Mouse (Mus musculus) thymus, adult 18-20 months (tissue): Measurements from ENCODE around the gene Ccdc58.
"Not testable (repeated sequence)": the region's sequence is repeated elsewhere in the genome, so short reads cannot be mapped to it uniquely, and the experiment has no call there.

ENCODE experiments used
- DNase-seq, 2 experiments: peaks; one replicate each; pipeline ENCODE4 v3.0.0; 2022; ENCODE audit warnings: mixed read lengths in 2 of 2

Gene Ccdc58

DNA sequence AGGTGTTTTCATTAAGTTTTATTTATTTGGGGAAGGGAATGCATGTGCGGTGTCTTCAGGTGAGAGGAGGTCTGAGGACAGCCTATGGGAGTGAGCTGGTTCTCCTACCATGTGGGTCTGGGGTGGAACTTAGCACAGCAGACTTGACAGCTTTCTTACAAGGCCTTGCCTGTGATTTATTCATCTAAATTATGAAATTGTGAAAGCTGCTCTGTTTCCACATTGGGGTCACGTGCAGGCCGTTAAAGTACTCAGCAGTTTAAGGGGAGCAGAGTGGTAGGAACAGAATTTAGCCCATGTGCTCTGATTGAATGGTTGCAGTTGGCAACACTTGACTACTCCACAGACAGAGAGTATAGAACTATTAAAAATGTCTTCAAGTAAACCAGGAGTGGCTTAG is 8.4 kb downstream of the Ccdc58 start:
- DNase-seq, result no peak

DNA sequence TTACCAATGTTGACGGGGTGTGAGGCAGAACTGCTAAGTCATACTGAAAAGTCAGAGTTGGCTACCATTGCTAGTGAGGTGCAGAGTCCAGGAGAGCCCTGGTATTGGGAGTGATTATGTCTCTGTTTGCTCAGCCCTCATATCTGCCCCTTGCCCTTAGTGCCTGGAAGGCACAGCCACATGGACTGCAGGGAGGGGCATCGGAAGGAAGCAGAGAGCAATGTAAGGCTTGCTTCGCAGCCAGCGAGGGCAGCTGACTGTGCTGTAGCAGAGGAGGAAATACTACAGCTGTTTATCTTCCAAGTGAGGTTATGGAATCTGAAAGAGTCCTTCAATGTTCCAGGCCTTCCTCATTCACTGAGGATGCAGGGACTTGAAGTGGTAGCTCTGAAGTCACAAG is 16.4 kb downstream of the Ccdc58 start:
- DNase-seq, result no peak

DNA sequence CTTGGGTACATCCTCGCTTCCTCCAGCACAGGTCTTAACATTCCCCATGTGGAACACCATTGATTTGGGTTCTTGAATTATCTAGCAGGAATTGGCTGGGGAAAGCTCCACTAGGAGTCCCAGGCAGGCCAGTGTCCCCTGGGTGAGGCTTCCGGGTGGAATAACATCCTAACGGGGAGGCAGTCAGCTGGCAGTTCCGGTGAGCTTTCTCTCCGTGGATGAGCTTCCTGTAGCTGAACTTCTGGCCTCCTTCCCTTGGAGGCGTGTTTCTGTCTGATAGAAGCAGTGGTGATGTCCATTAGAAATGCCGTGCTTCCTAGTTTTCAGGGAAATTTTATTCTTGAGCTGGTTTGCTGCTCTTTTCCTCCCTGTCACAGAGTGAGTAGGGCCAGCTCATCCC is 17.6 kb downstream of the Ccdc58 start:
- DNase-seq, result no peak

DNA sequence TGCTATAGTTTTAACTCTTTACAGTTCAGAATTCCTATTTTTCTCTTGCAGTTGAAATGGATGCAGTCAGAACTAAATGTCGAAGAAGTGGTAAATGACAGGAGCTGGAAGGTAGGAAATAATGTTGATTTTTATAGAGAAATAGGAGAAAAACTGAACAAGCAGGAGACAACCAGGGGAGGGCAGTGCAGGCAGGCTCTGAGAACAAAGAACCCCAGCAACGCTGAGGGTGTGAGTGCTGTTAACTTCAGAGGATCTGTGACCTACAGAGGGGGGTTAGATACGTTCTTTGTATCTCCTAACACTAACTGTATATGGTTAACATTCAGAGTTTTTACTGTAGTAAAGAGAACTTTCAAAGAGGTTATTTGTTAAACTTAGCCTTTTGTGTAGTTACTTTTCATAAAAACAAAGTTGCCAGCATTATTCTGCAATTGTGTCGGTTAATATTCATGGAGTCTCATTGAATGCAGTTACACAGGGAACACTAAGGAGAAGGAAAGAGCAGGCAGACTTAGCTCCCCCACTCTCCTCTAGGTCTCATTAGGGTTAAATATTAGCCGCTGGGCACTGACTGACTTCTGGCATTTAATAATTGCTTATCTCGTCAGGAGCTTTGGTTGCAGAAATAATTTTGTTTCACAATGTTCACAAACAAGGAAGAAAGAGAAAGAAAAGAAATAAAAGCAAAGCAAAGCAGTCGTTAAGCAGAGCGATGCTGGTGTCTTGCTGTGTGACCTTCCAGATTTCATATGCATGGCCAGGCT is 18.5 kb downstream of the Ccdc58 start:
- DNase-seq, result no peak

DNA sequence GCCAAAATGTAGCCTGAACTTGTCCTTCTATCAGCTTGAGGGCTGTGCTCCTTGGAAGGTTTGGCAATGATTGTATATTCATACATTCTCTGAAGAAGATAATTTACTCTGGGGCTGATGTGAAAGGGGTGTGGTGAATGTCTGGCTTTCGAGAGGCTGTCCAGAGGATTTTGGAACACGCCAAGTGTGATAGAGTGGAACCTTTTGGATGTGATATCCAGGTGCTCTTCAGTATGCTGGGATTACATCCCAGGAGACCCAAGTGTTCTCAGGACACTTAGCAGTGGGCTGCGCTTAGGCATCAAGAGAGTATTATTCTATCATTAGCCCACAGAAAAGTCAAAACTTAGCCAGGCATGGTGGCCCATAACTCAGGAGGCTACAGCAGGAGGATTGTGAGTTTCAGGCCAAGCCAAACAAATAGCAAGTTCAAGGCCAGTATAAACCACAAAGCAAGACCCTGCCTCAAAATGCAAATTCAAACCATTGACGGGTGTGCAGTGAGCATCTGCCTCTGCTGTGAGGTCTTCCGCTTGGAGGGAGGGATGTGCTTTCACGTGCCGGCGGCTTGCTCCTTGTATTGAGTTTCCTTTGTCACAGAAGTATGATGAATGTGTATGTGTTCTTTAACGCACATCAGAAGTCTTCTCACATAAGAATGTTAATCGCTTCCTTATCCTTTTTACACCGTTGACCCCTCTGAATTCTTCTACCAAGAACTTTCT is 19.5 kb downstream of the Ccdc58 start:
- DNase-seq, result no peak

DNA sequence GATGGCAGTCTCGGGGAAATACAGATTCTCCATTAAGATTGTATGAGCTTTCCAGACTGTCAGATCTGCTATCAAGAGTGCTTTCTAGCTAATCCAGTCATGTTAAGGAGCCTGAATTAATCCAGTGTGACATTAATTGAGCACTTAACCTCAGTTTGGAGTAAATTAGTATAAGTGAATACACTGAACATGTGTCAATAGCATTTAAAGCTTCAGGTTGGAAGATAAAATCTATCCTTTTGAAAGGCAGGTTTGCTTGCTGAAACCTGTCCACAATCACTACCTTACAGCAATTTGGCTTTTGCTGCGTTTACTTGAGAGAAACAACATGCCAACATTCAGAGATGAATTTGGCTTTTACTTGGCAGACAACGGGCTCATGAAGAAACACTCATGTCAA is 22.6 kb downstream of the Ccdc58 start:
- no peak for DNase-seq

DNA sequence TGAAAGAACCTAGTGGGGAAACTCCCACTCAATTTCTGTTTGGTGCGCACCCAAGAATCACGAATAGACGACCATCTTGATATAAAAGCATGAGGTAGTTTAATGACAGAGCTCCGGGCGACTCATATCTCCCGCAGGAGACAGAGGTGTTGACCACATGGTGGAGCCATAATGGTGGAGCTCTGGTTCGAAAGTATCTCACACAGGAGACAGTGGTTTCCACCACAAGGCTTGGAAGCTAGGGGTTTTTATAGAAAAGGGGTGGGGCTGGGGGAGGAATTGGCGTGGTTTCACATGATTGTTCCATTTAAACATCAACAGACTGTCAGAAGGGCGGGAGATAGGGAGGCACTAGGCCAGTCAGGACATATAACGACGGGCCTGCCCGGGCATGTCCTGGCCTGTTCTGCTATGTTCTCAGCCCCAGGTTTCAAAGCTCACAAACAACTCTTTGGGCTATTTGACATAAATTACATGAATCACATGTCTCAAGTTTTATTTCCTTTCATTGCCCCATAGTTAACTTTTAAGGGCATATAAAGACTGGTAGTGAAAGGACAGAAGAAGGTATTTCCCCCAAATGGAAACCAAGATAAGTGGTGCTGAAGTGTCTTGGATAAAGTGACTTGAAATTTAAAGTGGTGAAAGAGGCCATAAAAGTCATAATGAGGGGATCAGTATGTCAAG is 26.5 kb downstream of the Ccdc58 start:
- not testable (repeated sequence) for DNase-seq

DNA sequence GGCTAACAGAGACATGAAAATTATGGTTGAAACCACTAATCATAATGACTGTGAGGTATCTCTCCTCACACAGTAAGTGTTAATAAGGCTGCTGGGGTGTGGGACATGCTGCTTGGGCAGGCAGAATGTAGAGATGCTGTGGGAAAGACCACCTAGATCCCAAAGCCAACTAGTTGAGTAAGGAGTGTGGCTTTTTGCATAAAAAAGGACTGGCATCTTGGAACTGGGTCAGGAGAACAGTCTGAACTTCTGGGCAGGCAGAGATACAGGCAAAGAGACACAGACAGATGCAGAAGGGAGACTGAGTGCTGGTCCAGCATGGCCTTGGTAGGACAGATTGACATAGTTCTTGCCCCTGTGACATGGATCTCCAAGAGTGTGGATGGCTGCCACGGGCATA is 30.0 kb downstream of the Ccdc58 start:
- no peak for DNase-seq

DNA sequence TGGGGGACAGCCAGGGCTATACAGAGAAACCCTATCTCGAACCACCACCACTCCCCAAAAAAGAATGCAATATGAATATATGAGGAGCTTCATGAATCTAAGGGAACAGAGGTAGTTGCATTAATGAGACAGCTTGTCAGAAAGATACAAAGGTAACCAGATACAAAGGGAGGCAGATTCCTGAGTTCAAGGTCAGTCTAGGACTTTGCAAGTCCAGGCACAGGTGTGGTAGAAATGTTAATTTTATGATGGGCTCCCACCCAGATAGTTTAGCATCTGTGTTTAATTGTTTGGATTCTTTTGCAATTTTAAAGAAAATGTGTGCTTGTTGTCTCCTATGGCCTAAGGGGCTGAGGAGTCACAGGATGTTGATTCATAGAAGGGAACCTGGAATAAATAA is 30.7 kb downstream of the Ccdc58 start:
- no peak for DNase-seq

DNA sequence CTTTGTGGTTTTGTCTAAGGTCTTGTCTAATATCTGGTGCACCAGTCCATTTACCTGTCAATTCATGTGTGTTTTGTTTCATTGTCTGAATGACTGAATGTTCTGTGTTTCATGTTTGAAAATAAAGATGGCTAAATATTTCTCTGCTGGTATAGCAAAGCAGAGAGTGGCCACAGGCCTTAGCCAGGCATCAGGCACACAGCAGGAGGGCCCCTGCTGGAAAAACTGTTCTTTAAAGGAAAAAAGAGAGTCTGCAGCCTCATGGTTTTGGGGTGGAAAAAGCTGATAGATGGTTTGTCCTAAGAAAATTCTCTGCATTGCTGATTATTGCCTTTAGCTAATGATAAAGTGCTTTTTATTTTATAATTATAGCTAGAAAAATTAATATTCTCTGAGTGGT is 40.0 kb downstream of the Ccdc58 start:
- DNase-seq, result not testable (repeated sequence)

DNA sequence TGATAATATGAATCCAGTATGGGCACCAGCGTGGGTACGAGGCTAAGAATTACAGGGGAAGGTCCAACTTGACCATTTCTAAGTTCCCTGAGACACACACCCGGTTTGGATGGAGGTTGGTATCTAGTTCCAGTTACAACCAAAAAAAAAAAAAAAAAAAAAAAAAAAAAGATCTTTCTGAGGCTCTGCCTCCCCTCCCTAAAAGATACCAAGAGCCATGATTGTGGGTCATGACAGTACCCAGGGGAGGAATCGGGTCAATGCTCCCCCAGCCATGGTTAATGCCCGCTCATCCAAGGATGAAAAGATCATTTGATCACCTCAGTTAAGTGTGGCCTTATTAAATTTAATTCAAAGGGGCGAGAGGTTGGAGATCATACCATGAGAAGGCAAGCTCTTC is 44.3 kb downstream of the Ccdc58 start:
- not testable (repeated sequence) for DNase-seq

DNA sequence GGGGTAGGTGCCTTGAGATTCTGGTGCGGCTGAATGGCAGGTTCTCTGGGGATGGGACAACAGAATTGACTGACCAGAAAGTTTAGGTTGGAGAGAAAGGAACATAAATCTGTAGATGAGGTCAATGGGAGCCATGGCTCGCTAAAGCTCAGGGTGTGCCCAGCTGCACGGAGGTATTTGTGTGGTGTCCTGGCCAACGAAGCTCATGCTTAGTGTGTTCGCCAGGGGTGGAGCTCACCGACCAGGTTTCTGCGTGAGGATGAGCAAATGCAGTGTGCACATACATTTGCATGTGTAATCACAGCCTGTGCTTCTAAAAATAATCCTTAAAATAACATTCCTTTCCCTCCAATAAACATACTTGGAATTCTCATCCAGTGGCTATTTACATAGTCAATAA is 56.6 kb downstream of the Ccdc58 start:
- no peak for DNase-seq

DNA sequence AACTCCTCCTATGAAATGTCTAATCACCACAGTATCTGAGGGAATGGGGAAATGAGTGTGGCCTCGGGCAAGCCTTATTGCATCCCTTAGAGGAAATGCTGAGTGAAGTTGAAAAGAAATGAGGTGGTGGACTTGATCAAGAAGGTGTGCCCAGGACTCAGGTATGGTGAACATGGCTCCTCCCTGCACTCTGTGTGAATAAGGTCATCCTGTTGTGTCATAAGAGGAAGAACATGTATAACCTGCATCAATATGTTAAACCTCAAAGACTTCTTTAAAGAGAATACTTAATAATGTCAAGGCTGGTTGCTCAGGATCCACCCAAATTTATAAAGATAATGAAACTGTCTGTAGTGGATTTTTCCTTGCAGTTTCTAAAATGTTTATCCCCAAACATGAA is 59.7 kb downstream of the Ccdc58 start, which contains the start of gene Csta1:
Csta1 (minus strand) TSS at position 101 of the 400 bp plus-strand sequence.
- no peak for DNase-seq

DNA sequence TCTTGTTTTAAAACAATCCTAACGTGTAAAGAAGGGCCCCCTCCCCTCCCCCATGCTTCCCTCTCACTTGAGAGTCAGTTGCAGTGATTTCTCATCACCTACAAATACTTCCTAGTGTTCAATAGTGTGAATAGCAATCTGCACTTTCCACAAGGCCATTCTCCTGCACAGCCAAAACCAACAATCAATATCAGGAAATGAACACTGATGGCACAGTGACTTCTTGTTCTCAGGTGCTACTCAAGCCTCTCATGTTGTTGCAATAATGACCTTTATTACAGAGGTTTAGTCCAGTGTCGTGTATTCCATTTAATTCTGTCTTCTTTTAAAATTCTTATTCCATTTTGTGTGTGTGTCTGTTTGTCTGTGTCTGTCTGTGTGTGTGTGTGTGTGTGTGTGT is 66.7 kb downstream of the Ccdc58 start:
- DNase-seq, result no peak
